In the genomic region with DNA sequence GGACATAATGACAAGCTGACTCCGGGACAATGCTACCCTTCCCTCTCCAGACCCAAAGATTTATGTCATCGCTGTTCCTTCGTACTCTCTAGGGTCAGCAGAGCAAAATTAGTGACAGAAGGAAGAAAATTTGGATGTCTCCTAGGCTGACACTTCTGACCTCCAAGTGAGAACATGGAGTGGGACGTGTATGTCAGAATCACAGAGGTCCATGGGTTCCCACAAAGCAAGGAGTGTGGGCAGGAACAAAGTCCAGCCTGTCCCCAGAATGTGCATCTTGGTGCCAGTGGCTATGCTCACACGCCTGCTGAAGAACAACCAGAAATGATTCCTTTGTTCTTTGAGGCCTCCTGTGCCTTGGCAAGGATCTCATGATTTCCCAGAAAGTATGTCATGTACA, we compare ENCODE assay signal across 18 mouse cellular contexts. TPM values are rescaled to one million over a fixed set of nuclear protein-coding genes. Genes with fewer than 3 reads are reported as not detected.
"Had no signal": no experiment of that assay in that cellular context is flagged by ENCODE, and none has a peak within 500 bp of the region (broad histone marks: within the 10 kb centered on the region; RNA-seq: fewer than 3 reads in every experiment).

No protein-coding gene starts in this region.

- H3K4me3 ChIP-seq: lung, embryonic 15.5 days; megakaryocyte, embryonic 14.5 days; midbrain, embryonic 13.5 days; midbrain, embryonic 15.5 days; neural tube, embryonic 12.5 days; stomach, embryonic 15.5 days had no signal

- DNase-seq: liver, postnatal 0 days; lung, adult 2 months; lung, postnatal 14 days; right cerebral cortex, postnatal 14 days; thymus, adult 2 months; thymus, postnatal 25 days; thymus, postnatal 4 days had no signal

- H3K9me3 ChIP-seq: lung, embryonic 15.5 days; midbrain, embryonic 13.5 days; midbrain, embryonic 15.5 days; neural tube, embryonic 12.5 days; stomach, embryonic 15.5 days had no signal

- H3K4me1 ChIP-seq: lung, embryonic 15.5 days; midbrain, embryonic 15.5 days; neural tube, embryonic 12.5 days; stomach, embryonic 15.5 days had no signal

- H3K9ac ChIP-seq: liver, postnatal 0 days; lung, embryonic 15.5 days; midbrain, embryonic 13.5 days; midbrain, embryonic 15.5 days; neural tube, embryonic 12.5 days; stomach, embryonic 15.5 days had no signal

- H3K27me3 ChIP-seq: lung, embryonic 15.5 days; megakaryocyte, embryonic 14.5 days; midbrain, embryonic 13.5 days; midbrain, embryonic 15.5 days; neural tube, embryonic 12.5 days; stomach, embryonic 15.5 days had no signal

- H3K27ac ChIP-seq: lung, embryonic 15.5 days; macrophage; midbrain, embryonic 13.5 days; midbrain, embryonic 15.5 days; neural tube, embryonic 12.5 days; stomach, embryonic 15.5 days; stomach, postnatal 0 days had no signal

- H3K4me2 ChIP-seq: lung, embryonic 15.5 days; midbrain, embryonic 11.5 days; midbrain, embryonic 13.5 days; midbrain, embryonic 15.5 days; neural tube, embryonic 12.5 days; stomach, embryonic 15.5 days had no signal

- ATAC-seq: liver, postnatal 0 days; midbrain, embryonic 13.5 days; midbrain, embryonic 15.5 days had no signal

RNA-seq across cellular contexts. Expression of a gene that starts 31.8 kb away (rescaled TPM):
- total RNA-seq: monocyte, adult 5-6 weeks; neutrophil, adult 5-6 weeks had no signal
